Mouse (Mus musculus) CD8-positive naive resting alpha-beta T cell, adult 2 months (primary cell): ENCODE data around the gene Hectd4.

ENCODE experiments used
- DNase-seq, 2 experiments: peaks; one replicate each; pipeline ENCODE4 v3.0.0; 2022; ENCODE audit warnings: low read depth in 2 of 2, low spot score in 2 of 2

Gene Hectd4

DNA sequence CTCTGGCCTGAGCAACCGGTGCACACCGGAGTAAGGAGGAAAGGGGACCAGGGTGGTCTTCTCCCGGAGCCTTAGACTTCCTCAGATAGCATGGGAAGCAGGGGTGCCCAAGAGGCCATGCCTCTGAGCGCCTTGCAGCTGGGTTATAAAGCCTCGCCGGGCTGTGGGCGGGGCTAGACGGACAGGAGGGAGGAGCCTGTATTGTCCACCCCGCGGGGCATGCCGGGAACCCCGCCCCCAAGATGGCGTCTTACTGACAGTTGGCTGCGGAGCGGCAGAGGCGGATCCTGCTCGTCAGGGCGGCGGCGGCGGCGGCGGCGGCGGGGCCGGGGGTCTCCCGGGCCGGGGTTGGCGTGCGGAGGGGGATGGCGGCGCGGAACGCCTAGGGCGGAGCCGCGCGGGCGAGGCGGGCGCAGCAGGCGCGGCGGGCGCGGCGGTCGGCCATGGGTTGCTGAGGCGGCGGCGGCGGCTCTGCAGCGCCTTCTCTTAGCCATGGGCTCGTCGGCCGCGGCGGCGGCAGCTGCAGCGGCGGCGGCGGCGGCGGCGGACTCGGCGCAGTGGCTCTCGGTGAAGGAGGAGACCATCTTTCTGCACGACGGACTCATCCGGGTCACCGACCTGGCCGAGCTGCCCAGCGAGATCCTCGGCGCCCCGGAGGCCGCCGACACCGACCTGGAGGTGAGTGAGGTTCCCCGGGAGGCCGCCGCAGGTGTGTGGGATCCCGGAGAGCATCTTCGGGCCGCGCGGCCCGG is at the start of gene Hectd4:
Gene Hectd4, plus strand, starts transcription at position 240 of the 752 bp plus-strand sequence.
- peak; percentile 94 to 98 for DNase-seq

- DNase-seq = no peak
Observed at GRCm38 (mm10) chr5:121172835-121173234, 47.2 kb upstream of the Hectd4 start.

DNA sequence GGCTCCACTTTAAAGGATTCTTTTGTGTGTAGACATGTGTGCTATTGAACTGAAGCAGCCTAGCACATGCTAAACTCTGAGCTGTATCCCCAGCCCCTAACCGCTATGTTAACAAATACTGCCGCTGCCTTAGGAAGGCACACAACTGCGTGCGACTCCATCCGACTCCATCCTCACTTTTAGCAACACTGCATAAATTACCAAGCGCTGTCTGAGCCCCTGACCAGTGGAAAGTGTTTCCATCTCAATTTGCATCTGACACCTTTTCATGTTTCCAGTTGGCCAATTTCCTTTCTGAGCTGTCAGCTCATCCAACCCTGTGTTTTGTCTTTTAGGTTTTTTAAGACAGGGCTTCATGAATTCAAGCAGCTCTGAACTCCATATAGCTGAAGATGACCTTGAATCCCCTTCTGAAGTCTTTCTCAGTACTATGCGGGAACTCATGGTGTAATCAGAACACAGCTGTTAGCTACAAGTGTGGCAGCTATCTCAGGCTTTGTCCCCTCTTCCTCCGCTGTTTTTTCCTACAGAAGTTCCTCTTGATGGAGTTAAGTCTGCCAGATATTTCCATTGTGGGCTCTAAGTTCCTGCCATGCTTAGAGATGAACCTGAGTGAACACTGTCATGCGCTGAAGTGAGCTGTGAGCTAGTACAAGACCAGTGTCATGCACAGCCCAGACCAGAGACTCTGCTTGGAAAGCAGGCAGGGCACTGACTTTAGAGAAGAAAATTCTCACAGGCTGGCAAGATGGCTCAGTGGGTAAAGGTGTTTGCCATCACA is 40.8 kb upstream of the Hectd4 start:
- no peak for DNase-seq

DNA sequence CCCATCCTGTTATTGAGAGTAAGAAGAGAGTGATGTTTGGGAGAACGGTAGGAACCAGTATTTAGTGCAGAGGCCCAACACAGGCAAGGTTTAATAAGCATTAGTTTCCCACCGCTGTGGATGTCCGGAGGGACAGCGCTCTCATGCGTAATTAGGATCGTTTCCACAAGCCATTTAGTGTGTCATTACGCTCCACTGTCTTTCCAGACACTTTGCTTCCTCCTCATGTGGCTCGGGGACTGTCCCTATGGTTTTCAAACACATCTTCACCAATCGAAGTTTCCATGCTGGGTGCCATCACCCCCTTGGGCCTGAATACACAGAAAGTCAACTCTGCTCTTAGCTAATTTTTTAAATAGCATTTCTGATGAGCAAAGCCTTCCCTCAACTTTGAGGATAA is 36.8 kb upstream of the Hectd4 start:
- DNase-seq = no peak

DNA sequence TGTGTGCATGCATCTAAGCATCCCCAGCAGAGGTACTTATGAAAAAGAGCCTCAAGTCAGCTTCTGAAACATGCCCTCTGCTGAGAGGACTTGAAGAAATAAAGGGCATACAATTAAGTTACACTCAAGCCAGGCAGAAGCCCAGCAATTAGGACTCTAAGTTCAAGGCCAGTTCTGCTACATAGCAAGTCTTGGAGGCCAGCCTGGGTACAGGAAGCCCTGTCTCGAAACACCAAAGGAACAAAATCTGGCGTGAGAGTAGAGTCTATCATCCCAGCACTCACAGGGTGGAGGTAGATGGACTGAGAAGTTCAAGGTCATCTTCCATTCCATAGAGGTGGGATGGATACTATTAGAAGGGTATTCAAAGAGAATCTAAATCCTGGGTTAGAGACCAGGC is 35.6 kb upstream of the Hectd4 start:
- DNase-seq = no peak

DNA sequence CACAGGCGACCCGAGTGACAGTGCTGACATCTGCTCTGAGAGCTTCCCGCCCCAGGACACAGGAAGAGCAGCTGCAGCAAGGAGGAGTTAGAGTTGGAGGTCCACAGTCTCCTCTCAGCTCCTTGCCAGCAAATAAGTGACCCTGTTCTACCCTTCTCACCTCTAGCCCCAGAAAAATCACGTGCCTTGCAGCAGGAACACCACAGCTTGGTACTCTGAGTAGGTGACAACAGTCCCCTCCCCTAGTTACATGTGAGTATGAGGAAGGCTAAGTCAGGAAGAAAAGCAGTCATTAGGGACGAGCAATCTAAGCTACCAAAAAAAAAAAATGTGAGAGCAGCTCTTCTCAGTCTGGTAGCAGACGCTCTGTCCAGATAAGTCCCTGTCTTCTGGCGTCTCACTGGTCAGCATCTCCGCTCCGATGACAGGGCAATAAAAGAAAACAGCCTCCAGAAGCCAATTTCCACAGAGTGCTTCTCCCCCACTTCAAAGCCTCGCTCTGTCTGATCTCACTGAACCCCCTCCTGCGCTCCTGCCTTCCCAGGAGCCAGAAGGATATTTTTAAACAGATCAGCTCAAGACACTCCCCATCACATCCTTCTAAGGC is 35.0 kb upstream of the Hectd4 start:
- no peak for DNase-seq

- no peak for DNase-seq
Observed at GRCm38 (mm10) chr5:121187580-121188001, 32.4 kb upstream of the Hectd4 start.

GRCm38 (mm10) chr5:121188265-121188664 is 31.8 kb upstream of the Hectd4 start:
- DNase-seq = no peak

GRCm38 (mm10) chr5:121189182-121189581 is 30.8 kb upstream of the Hectd4 start:
- no peak for DNase-seq

GRCm38 (mm10) chr5:121190210-121190835 is 29.7 kb upstream of the Hectd4 start:
- DNase-seq = no peak

- DNase-seq = peak; percentile 64 to 75
Observed at GRCm38 (mm10) chr5:121190836-121191583, 29.0 kb upstream of the Hectd4 start, which contains the start of gene Ptpn11. TSS of gene Ptpn11 (minus strand) at chr5:121191397.

DNA sequence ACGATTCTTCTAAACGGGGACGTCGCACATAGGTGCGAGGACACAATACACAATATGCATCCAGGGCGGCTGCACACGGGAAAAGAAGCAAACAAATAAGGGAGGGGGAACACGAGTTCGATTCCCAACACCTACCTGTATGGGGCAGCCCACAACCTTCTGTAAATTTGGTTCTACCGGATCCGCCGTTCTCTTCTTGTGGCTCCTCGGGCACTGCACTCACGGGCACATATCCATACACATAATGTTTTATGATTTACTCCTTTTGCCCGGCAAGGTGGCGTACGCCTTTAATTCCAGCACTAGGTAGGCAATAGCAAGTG is 28.5 kb upstream of the Hectd4 start:
- no peak for DNase-seq

DNA sequence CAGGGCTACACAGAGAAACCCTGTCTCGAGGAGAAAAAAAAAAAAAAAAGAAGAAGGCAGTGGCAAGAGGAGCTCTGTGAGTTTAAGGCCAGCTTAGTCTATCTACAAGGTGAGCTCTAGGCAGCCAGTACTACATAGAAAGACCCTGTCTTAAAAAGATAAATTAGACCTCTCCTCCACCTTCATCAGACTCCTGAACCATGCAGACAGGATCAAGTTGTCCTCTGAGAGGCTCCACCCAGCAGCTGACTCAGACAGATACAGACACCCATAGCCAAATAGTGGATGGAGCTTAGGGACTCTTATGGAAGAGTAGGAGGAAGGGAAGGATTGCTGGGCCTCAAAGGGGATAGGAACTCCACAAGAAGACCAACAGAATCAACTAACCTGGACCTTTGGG is 25.8 kb upstream of the Hectd4 start:
- DNase-seq = no peak

- no peak for DNase-seq
Observed at GRCm38 (mm10) chr5:121196764-121197163, 23.3 kb upstream of the Hectd4 start.

GRCm38 (mm10) chr5:121197337-121197736 is 22.7 kb upstream of the Hectd4 start:
- no peak for DNase-seq

- no peak for DNase-seq
Observed at GRCm38 (mm10) chr5:121198376-121198775, 21.6 kb upstream of the Hectd4 start.

DNA sequence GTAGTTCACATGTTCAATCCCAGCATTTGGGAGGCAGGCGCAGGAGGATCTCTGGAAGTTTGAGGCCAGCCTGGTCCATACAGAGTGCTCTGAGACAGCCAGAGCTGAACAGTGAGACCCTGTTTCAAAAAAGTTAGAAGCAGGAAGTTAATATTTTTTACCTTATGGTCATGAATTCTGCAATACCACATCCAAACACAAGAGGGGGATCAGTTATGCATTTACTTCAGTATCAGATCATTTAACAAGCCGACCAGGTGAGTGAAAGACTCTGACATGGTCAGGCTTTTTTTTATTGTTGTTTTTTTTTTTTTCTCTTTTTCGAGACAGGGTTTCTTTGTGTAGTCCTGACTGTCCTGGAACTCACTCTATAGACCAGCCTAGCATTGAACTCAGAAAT is 18.3 kb upstream of the Hectd4 start:
- DNase-seq = peak; percentile 44 to 69

DNA sequence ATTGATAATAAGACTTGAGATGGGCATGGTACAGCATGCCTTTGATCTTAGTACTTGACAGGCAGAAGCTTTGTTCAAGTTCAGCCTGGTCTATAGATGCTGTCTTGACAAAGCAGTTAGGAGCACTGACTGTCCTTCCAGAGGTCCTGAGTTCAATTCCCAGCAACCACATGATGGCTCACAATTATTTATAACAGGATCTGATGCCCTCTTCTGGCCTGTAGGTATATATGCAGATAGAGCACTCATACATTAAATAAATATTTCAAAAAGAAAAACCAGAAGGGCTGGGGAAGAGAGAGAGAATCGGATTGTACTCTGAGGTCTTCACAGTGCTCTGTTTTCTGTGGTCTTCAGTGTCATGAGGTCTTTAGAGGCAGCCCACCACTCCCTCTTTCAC is 17.6 kb upstream of the Hectd4 start:
- DNase-seq = no peak

GRCm38 (mm10) chr5:121204132-121205089 is 15.6 kb upstream of the Hectd4 start, which contains the start of gene Rpl6:
TSS of gene Rpl6 (plus strand) at chr5:121204481.
- DNase-seq = peak; percentile 72 to 78
